In the genomic region with DNA sequence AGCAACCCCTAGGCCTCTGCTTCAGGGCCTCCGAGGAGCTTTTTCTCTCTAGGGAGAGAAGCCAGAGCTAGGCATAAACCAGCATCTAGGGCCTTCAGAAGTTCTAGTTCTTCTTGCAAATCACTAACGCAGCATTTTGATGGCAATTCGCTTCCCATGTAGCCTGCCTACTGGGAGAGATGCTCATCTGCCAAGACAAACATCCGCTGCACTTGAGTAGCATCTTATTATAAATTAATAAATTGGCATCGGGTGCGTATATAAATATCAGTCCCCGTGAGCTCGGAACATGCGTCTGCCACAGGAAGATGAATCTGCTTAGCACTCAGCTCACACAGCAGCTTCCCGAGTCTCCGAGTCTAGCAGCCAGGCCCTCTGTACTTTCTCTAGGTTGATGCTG, we compare ENCODE assay signal across 26 mouse cellular contexts. TPM values are rescaled to one million over a fixed set of nuclear protein-coding genes. Genes with fewer than 3 reads are reported as not detected.
DNase-seq lines count a peak whose midpoint lies in the region; ATAC-seq and TF ChIP-seq lines count a peak whose summit lies in the region.
"Had no signal": no experiment of that assay in that cellular context is flagged by ENCODE, and none has a peak within 500 bp of the region (broad histone marks: within the 10 kb centered on the region; RNA-seq: fewer than 3 reads in every experiment).

No protein-coding gene starts in this region.

- WGBS in hindbrain, embryonic 13.5 days = 67% methylated on average over 11 of the region's 11 CpGs
- WGBS in hindbrain, embryonic 12.5 days = 76% methylated on average over 11 of the region's 11 CpGs
- 43% methylated on average over 11 of the region's 11 CpGs for WGBS in midbrain, postnatal 0 days

- no peak overlapping the region for H3K9ac ChIP-seq in hindbrain, embryonic 13.5 days
- H3K9ac ChIP-seq in hindbrain, embryonic 12.5 days = no peak overlapping the region
- no peak overlapping the region for H3K9ac ChIP-seq in midbrain, postnatal 0 days (replicated peaks; ENCODE audit: low read length, poor library complexity, severe bottlenecking)
- H3K9ac ChIP-seq: embryonic facial prominence, embryonic 12.5 days; heart, embryonic 13.5 days; kidney, embryonic 15.5 days had no signal

- H3K27ac ChIP-seq in hindbrain, embryonic 13.5 days = peak overlapping the region; percentile 63
- H3K27ac ChIP-seq in hindbrain, embryonic 12.5 days = no peak overlapping the region
- H3K27ac ChIP-seq in left cerebral cortex, adult 2 months = peak overlapping the region; percentile 80
- no peak overlapping the region for H3K27ac ChIP-seq in midbrain, postnatal 0 days (ENCODE audit: low read depth, low read length)
- H3K27ac ChIP-seq: embryonic facial prominence, embryonic 12.5 days; heart, adult 2 months; heart, embryonic 13.5 days; kidney, embryonic 15.5 days; macrophage; stomach, postnatal 0 days had no signal

- no peak for DNase-seq in left cerebral cortex, adult 2 months (ENCODE audit: extremely low spot score in 1 of 2, low spot score in 2 of 2)
- DNase-seq in left cerebral cortex, postnatal 4 days = no peak
- DNase-seq in brain, adult 2 months (ENCODE audit: low read depth, low spot score) = peak; percentile 51
- DNase-seq in midbrain, postnatal 0 days (ENCODE audit: low spot score) = peak; percentile 47
- DNase-seq: cerebellum, adult 11-12 months; cerebellum, postnatal 25 days; gastrocnemius, postnatal 36 days; heart, adult 2 months; heart, postnatal 14 days; kidney, adult 11 months; kidney, postnatal 36 days; right cerebral cortex, postnatal 14 days; thymus, adult 2 months had no signal

- no peaks in the 10 kb centered on the region for H3K9me3 ChIP-seq in hindbrain, embryonic 13.5 days
- H3K9me3 ChIP-seq in hindbrain, embryonic 12.5 days (replicated peaks) = no peaks in the 10 kb centered on the region
- H3K9me3 ChIP-seq in midbrain, postnatal 0 days (ENCODE audit: low read length) = no peaks in the 10 kb centered on the region
- H3K9me3 ChIP-seq: embryonic facial prominence, embryonic 12.5 days; G1E; heart, embryonic 13.5 days; kidney, embryonic 15.5 days had no signal

- peaks cover 70% of the 10 kb centered on the region for H3K4me1 ChIP-seq in hindbrain, embryonic 13.5 days (replicated peaks)
- H3K4me1 ChIP-seq in hindbrain, embryonic 12.5 days = peaks cover 34% of the 10 kb centered on the region
- H3K4me1 ChIP-seq in midbrain, postnatal 0 days (ENCODE audit: insufficient read depth, low read length) = peaks cover 24% of the 10 kb centered on the region; the same call in 1 of the 2 replicates

- intact Hi-C loops in left cerebral cortex, adult 2 months (cut with DNase I) = no loop called here
- intact Hi-C loops in left cerebral cortex, postnatal 4 days (cut with DNase I) = no loop called here

- no peaks in the 10 kb centered on the region for H3K27me3 ChIP-seq in hindbrain, embryonic 13.5 days
- no peaks in the 10 kb centered on the region for H3K27me3 ChIP-seq in hindbrain, embryonic 12.5 days
- H3K27me3 ChIP-seq in midbrain, postnatal 0 days (ENCODE audit: insufficient read depth, low read length) = no peaks in the 10 kb centered on the region
- H3K27me3 ChIP-seq: embryonic facial prominence, embryonic 12.5 days; kidney, embryonic 15.5 days; Patski had no signal

- H3K4me3 ChIP-seq in hindbrain, embryonic 13.5 days = no peak overlapping the region
- no peak overlapping the region for H3K4me3 ChIP-seq in hindbrain, embryonic 12.5 days
- no peak overlapping the region for H3K4me3 ChIP-seq in left cerebral cortex, adult 2 months
- no peak overlapping the region for H3K4me3 ChIP-seq in midbrain, postnatal 0 days (ENCODE audit: low read depth, low read length)
- H3K4me3 ChIP-seq: embryonic facial prominence, embryonic 12.5 days; erythroblast, embryonic 14.5 days; heart, adult 2 months; heart, embryonic 13.5 days; kidney, embryonic 15.5 days had no signal

- H3K36me3 ChIP-seq in hindbrain, embryonic 13.5 days = no peaks in the 10 kb centered on the region
- H3K36me3 ChIP-seq in hindbrain, embryonic 12.5 days = no peaks in the 10 kb centered on the region
- H3K36me3 ChIP-seq in midbrain, postnatal 0 days (ENCODE audit: insufficient read depth, low read length) = no peaks in the 10 kb centered on the region
- H3K36me3 ChIP-seq: embryonic facial prominence, embryonic 12.5 days; G1E; heart, embryonic 13.5 days; kidney, embryonic 15.5 days had no signal

- ATAC-seq in hindbrain, embryonic 13.5 days (ENCODE audit: low FRiP score) = no peak
- no peak for ATAC-seq in hindbrain, embryonic 12.5 days (ENCODE audit: low FRiP score)
- ATAC-seq in midbrain, postnatal 0 days (ENCODE audit: low FRiP score) = no peak
- no peak for ATAC-seq in megakaryocyte-erythroid progenitor cell, adult 5-6 weeks (replicated peaks; ENCODE audit: low FRiP score, low TSS enrichment, poor library complexity, severe bottlenecking)
- ATAC-seq: Patski had no signal

- TF ChIP-seq CTCF in left cerebral cortex, adult 2 months (IDR thresholded peaks at IDR 0.05) = no peak
- no peak for TF ChIP-seq CTCF in midbrain, postnatal 0 days (IDR thresholded peaks at IDR 0.05)

- H3K4me2 ChIP-seq in hindbrain, embryonic 13.5 days = no peak overlapping the region
- no peak overlapping the region for H3K4me2 ChIP-seq in hindbrain, embryonic 12.5 days (replicated peaks)
- H3K4me2 ChIP-seq in midbrain, postnatal 0 days (ENCODE audit: low read depth, low read length, poor library complexity, severe bottlenecking) = no peak overlapping the region
- H3K4me2 ChIP-seq: embryonic facial prominence, embryonic 12.5 days; heart, embryonic 13.5 days; kidney, embryonic 15.5 days had no signal

RNA-seq across cellular contexts. Expression of a gene that starts 50.9 kb away (rescaled TPM):
- 5.0 and 6.8 TPM in 2 replicates for polyA plus RNA-seq in hindbrain, embryonic 13.5 days (2015; fragmentation: Nextera tagmentation; extraction: Ambion mirVana)
- polyA plus RNA-seq in hindbrain, embryonic 12.5 days (2016; fragmentation: Nextera tagmentation; extraction: Ambion mirVana) = 5.2 and 5.6 TPM in 2 replicates
- total RNA-seq in left cerebral cortex, adult 2 months (2021) = 100 to 1,000 TPM; 214 to 230 TPM
- 10 to 100 TPM; 81.2 to 83.5 TPM for total RNA-seq in left cerebral cortex, postnatal 4 days (2021)
- total RNA-seq in midbrain, postnatal 0 days (2014; rRNA removed) = 118 and 131 TPM in 2 replicates
- polyA plus RNA-seq in midbrain, postnatal 0 days (2015; fragmentation: Nextera tagmentation; extraction: Ambion mirVana) = 7.2 and 9.0 TPM in 2 replicates
- total RNA-seq in megakaryocyte-erythroid progenitor cell, adult 5-6 weeks (2014; fragmentation: Nextera tagmentation) = not detected in 2 replicates
- total RNA-seq in megakaryocyte-erythroid progenitor cell, adult 5-6 weeks (2017) = not detected in 2 replicates
- polyA plus RNA-seq: erythroblast, embryonic 14.5 days; G1E; liver, adult 2 months; liver, embryonic 16.5 days; macrophage had no signal

Comparison
In these comparisons a context has a peak if more than half of its experiments do, and no peak if none do; other contexts are left out.
1. H3K27ac ChIP-seq: peak in hindbrain, embryonic 13.5 days (single experiment) and left cerebral cortex, adult 2 months (single experiment); none in hindbrain, embryonic 12.5 days (single experiment) and midbrain, postnatal 0 days (single experiment).
2. DNase-seq: peak in brain, adult 2 months (single experiment) and midbrain, postnatal 0 days (single experiment); none in left cerebral cortex, adult 2 months (0 of 2) and left cerebral cortex, postnatal 4 days (single experiment).
3. RNA of a gene that starts 50.9 kb away (total RNA-seq): 214 to 230 TPM in left cerebral cortex, adult 2 months, 118 to 131 TPM in midbrain, postnatal 0 days and 81.2 to 83.5 TPM in left cerebral cortex, postnatal 4 days; not detected in megakaryocyte-erythroid progenitor cell, adult 5-6 weeks; every median in the first group is over 10 times any median in the second.